Mouse (Mus musculus): ENCODE measurements around the gene Kalrn. TPM values are rescaled to one million over a fixed set of nuclear protein-coding genes. Genes with fewer than 3 reads are reported as not detected.

Gene Kalrn
- polyA plus RNA-seq, 1 experiment from 2014 or later = 16.8 TPM

DNA sequence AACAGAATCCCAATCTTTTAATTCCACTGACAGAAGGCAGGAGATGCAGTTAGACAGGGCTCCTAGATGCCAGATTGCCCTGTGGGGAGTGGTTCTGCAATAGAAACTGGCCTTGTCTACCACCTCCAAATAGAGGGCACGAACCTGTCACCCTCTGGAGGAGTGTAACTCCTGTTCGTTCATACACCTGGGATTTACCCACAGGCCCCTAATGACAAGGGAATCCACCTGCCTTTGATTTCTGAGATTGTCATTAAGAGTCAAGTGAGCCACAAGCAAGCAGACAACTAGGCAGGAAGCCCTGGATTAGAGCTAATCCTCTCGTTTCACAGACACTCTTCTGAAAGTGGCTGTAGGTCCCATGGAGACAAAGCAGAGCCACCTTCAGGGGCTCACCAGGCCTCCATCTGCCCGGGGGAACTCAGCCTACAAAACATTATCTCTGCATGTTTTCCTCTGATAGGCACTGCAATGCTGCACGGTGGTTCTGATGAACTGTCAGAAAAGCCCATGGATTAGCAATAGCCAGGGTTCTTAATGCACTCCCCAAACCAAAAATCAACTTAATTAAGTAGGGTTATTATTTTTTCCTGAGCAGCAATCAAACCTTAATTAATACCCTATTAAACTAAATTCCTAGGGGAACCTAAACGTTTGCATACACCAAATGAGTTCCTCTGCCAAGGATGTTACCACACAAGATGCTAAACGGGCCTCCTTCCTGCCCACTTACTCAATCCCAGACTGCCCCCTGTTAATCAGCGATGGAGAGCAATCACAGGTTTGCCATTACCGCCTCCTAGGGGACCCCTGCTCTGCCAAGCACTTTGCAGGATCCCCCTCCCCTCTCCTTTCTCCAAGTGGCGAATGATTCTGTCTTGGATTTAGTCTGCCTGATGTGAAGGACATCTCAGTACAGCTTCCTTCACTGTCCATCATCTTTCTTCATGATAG is 312.1 kb downstream of the Kalrn start:
- Histone ChIP-seq H3K27ac (ENCODE audit: low read depth, low read length) (no peak overlapping the region), H3K4me3 (ENCODE audit: low read depth, low read length) (no peak overlapping the region), H3K4me2 (no peak overlapping the region), H3K36me3 (ENCODE audit: control insufficient read depth, insufficient read depth, low read length) (no peaks in the 10 kb centered on the region), H3K9ac (ENCODE audit: low read length) (no peak overlapping the region), H3K9me3 (ENCODE audit: control insufficient read depth, low read length) (no peaks in the 10 kb centered on the region), H3K4me1 (ENCODE audit: control insufficient read depth, insufficient read depth, low read length) (peaks cover 8% of the 10 kb centered on the region; the same call in 1 of the 2 replicates), H3K27me3 (ENCODE audit: control insufficient read depth, insufficient read depth, low read length) (no peaks in the 10 kb centered on the region)
- no peak for ATAC-seq (ENCODE audit: low FRiP score)
- no peak for DNase-seq (ENCODE audit: low spot score, missing footprints)
- 29% methylated on average over 10 of the region's 10 CpGs for WGBS

GRCm38 (mm10) chr16:34254646-34255022 is 318.7 kb downstream of the Kalrn start:
- DNase-seq (ENCODE audit: low spot score, missing footprints) (no peak), ATAC-seq (ENCODE audit: low FRiP score) (no peak)
- Histone ChIP-seq H3K4me1 (ENCODE audit: control insufficient read depth, insufficient read depth, low read length) (no peaks in the 10 kb centered on the region; the same call in 1 of the 2 replicates), H3K9me3 (ENCODE audit: control insufficient read depth, low read length) (no peaks in the 10 kb centered on the region), H3K9ac (ENCODE audit: low read length) (no peak overlapping the region), H3K36me3 (ENCODE audit: control insufficient read depth, insufficient read depth, low read length) (no peaks in the 10 kb centered on the region), H3K4me2 (no peak overlapping the region), H3K4me3 (ENCODE audit: low read depth, low read length) (no peak overlapping the region), H3K27me3 (ENCODE audit: control insufficient read depth, insufficient read depth, low read length) (no peaks in the 10 kb centered on the region), H3K27ac (ENCODE audit: low read depth, low read length) (no peak overlapping the region)
- 65% methylated on average over 2 of the region's 2 CpGs for WGBS

GRCm38 (mm10) chr16:34254002-34254645 is 319.2 kb downstream of the Kalrn start:
- DNase-seq (ENCODE audit: low spot score, missing footprints) (no peak), ATAC-seq (ENCODE audit: low FRiP score) (no peak)
- no peak overlapping the region for H3K9ac ChIP-seq (ENCODE audit: low read length)
- H3K27me3 ChIP-seq (ENCODE audit: control insufficient read depth, insufficient read depth, low read length) = no peaks in the 10 kb centered on the region
- H3K4me2 ChIP-seq = no peak overlapping the region
- H3K4me1 ChIP-seq (ENCODE audit: control insufficient read depth, insufficient read depth, low read length) = no peaks in the 10 kb centered on the region; the same call in 1 of the 2 replicates
- 77% methylated on average over 4 of the region's 4 CpGs for WGBS
- no peaks in the 10 kb centered on the region for H3K9me3 ChIP-seq (ENCODE audit: control insufficient read depth, low read length)
- no peaks in the 10 kb centered on the region for H3K36me3 ChIP-seq (ENCODE audit: control insufficient read depth, insufficient read depth, low read length)
- no peak overlapping the region for H3K4me3 ChIP-seq (ENCODE audit: low read depth, low read length)
- no peak overlapping the region; the same call in 1 of the 2 replicates for H3K27ac ChIP-seq (ENCODE audit: low read depth, low read length)

GRCm38 (mm10) chr16:34252670-34253069 is 320.7 kb downstream of the Kalrn start:
- WGBS = 96% methylated on average over 3 of the region's 3 CpGs
- no peak overlapping the region for H3K9ac ChIP-seq (ENCODE audit: low read length)
- H3K4me1 ChIP-seq (ENCODE audit: control insufficient read depth, insufficient read depth, low read length) = no peaks in the 10 kb centered on the region; the same call in 1 of the 2 replicates
- no peak overlapping the region for H3K4me2 ChIP-seq
- DNase-seq (ENCODE audit: low spot score, missing footprints) (no peak), ATAC-seq (ENCODE audit: low FRiP score) (no peak)
- H3K27me3 ChIP-seq (ENCODE audit: control insufficient read depth, insufficient read depth, low read length) = no peaks in the 10 kb centered on the region
- H3K36me3 ChIP-seq (ENCODE audit: control insufficient read depth, insufficient read depth, low read length) = no peaks in the 10 kb centered on the region
- no peaks in the 10 kb centered on the region for H3K9me3 ChIP-seq (ENCODE audit: control insufficient read depth, low read length)
- H3K27ac ChIP-seq (ENCODE audit: low read depth, low read length) = no peak overlapping the region
- H3K4me3 ChIP-seq (ENCODE audit: low read depth, low read length) = no peak overlapping the region

DNA sequence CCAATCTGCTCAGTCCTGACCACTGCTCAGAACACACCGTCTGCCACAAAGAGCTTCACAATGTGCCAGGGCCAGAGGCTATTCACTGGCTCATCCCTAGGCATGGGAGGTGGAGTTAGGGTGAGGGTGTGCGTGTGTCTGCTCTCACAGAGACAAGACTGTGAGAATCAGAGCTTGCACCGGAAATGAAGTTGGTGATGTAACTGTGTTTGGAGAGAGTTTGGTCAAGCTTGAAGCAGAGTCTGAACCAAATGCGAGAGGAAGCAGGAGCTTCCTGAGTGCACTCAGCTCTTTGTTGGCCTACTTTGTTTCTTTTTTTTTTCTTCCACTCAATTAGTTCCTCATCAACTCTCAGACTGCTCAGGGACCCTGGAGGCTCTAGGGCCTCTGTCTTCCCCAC is 325.1 kb downstream of the Kalrn start:
- Histone ChIP-seq H3K4me3 (ENCODE audit: low read depth, low read length) (no peak overlapping the region), H3K36me3 (ENCODE audit: control insufficient read depth, insufficient read depth, low read length) (no peaks in the 10 kb centered on the region)

DNA sequence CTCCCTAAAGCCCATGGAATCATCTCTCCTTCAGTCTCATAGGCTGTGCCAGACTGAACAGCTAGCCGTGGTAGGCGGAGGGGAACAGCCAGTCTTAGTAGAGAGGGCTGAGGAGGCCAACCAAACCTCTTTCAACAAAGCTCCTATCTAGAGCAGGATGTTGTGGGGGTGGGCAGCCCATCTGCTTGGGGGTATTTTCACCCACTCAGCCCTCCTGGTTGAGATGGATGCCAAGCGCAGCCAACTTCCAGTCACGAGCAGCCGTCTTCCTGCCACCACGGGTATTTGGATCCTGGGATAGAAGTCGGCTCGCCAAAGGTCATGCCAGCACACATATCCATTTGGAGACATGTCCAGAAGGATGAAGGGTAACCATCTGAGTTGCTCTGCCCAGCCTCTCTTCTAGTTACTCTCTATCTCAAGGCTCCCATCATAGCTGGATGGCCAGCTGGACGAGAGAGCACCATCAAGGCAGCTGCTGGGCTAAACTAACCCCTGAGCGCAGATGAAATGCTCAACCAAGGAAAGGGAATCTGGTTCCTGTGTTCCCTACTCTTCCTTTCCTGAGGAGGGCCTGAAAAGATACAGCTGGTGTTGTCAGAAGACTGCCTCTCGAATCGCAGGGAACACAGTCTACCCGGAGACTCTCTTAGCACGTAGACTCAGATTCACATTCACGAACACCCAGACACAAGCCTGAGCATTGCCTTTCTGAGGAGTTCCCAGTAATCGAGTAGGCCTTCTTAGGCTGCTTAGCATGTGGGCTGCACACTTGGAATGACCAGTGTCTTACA is 331.2 kb downstream of the Kalrn start:
- no peak overlapping the region for H3K4me3 ChIP-seq (ENCODE audit: low read depth, low read length)
- H3K27me3 ChIP-seq (ENCODE audit: control insufficient read depth, insufficient read depth, low read length) = no peaks in the 10 kb centered on the region
- ATAC-seq (ENCODE audit: low FRiP score) (no peak), DNase-seq (ENCODE audit: low spot score, missing footprints) (no peak)
- H3K27ac ChIP-seq (ENCODE audit: low read depth, low read length) = no peak overlapping the region
- no peaks in the 10 kb centered on the region for H3K9me3 ChIP-seq (ENCODE audit: control insufficient read depth, low read length)
- 94% methylated on average over 16 of the region's 16 CpGs for WGBS
- no peak overlapping the region for H3K9ac ChIP-seq (ENCODE audit: low read length)
- no peaks in the 10 kb centered on the region for H3K36me3 ChIP-seq (ENCODE audit: control insufficient read depth, insufficient read depth, low read length)
- no peaks in the 10 kb centered on the region for H3K4me1 ChIP-seq (ENCODE audit: control insufficient read depth, insufficient read depth, low read length)
- no peak overlapping the region for H3K4me2 ChIP-seq

More for the DNA sequence above, 325.1 kb downstream of the Kalrn start:
- 46% methylated on average over 4 of the region's 4 CpGs for WGBS
- Histone ChIP-seq H3K4me1 (ENCODE audit: control insufficient read depth, insufficient read depth, low read length) (no peaks in the 10 kb centered on the region), H3K9ac (ENCODE audit: low read length) (no peak overlapping the region), H3K27me3 (ENCODE audit: control insufficient read depth, insufficient read depth, low read length) (no peaks in the 10 kb centered on the region), H3K27ac (ENCODE audit: low read depth, low read length) (no peak overlapping the region), H3K4me2 (no peak overlapping the region), H3K9me3 (ENCODE audit: control insufficient read depth, low read length) (no peaks in the 10 kb centered on the region)
- ATAC-seq (ENCODE audit: low FRiP score) = no peak
- no peak for DNase-seq (ENCODE audit: low spot score, missing footprints)

DNA sequence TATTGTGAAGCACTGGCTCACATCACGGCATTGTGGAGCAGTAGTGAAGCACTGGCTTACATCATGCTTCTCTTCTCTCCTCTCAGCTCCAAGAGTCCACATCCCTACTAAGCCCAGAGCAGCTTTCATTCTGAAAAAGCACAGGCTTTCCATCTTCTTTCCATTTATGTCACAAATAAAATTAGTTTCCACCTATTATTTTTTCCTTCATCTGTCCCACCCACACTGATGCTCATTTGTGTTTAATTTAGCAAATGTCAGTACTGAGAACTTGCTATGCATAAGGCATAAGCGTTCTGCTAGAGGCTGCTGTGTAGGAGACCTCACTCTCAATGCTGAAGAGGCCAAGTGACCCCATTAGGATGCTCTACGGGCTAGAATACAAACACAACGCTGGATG is 333.7 kb downstream of the Kalrn start:
- Histone ChIP-seq H3K4me1 (ENCODE audit: control insufficient read depth, insufficient read depth, low read length) (peaks cover 3% of the 10 kb centered on the region; the same call in 1 of the 2 replicates), H3K4me3 (ENCODE audit: low read depth, low read length) (no peak overlapping the region), H3K27me3 (ENCODE audit: control insufficient read depth, insufficient read depth, low read length) (no peaks in the 10 kb centered on the region), H3K4me2 (no peak overlapping the region), H3K9me3 (ENCODE audit: control insufficient read depth, low read length) (no peaks in the 10 kb centered on the region), H3K27ac (ENCODE audit: low read depth, low read length) (no peak overlapping the region), H3K36me3 (ENCODE audit: control insufficient read depth, insufficient read depth, low read length) (no peaks in the 10 kb centered on the region), H3K9ac (ENCODE audit: low read length) (no peak overlapping the region)
- 82% methylated on average over 4 of the region's 4 CpGs for WGBS
- DNase-seq (ENCODE audit: low spot score, missing footprints) = no peak
- no peak for ATAC-seq (ENCODE audit: low FRiP score)

DNA sequence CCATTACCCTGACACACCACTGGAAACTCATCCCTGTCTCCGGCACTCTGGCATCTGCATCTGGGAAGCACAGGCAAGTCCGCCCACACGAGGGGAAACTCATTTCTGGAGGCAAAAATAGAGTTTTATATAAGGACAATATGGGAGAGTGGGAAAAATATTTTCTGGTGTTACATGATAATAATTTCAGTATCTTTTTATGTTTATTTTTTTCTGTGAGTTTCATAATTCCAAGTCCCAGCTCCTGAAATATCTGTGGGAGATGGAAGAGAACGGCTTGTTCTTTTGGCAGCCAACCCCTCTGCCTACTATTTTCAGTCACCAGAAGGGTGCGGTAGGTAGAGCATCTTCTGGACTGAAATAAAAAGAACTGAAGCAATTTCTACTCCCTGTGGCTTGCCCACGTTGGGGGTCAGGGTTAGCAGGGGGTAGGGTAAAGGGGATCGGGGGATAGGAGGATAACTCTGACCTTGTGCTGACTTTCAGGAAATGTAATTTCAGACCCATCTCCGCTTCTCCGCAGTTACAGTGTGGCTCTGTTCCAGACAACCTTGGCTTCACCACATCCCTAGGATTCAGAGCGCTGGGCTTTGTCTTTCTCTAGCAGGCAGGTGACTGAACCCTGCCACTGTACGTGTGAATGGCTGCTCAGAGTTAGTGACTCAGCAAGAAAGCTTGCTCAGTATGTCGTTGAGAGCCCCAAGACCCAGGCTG is 336.3 kb downstream of the Kalrn start:
- Histone ChIP-seq H3K27me3 (ENCODE audit: control insufficient read depth, insufficient read depth, low read length) (no peaks in the 10 kb centered on the region), H3K4me3 (ENCODE audit: low read depth, low read length) (no peak overlapping the region), H3K27ac (ENCODE audit: low read depth, low read length) (no peak overlapping the region), H3K36me3 (ENCODE audit: control insufficient read depth, insufficient read depth, low read length) (no peaks in the 10 kb centered on the region), H3K4me2 (no peak overlapping the region), H3K4me1 (ENCODE audit: control insufficient read depth, insufficient read depth, low read length) (peaks cover 3% of the 10 kb centered on the region; the same call in 1 of the 2 replicates), H3K9ac (ENCODE audit: low read length) (no peak overlapping the region), H3K9me3 (ENCODE audit: control insufficient read depth, low read length) (no peaks in the 10 kb centered on the region)
- ATAC-seq (ENCODE audit: low FRiP score) (no peak), DNase-seq (ENCODE audit: low spot score, missing footprints) (no peak)
- whole genome bisulfite sequencing = 84% methylated on average over 12 of the region's 12 CpGs

Data from midbrain, embryonic 11.5 days (tissue).